Mouse (Mus musculus) neural tube, embryonic 11.5 days (tissue): Measurements from ENCODE around the gene Picalm. TPM values are rescaled to one million over a fixed set of nuclear protein-coding genes. Genes with fewer than 3 reads are reported as not detected.

Source experiments
- ATAC-seq: fragments of 200-750 bp; cut with Nextera tagmentation; 2 replicates; pipeline ENCODE4 v1.8.0; 2017; ENCODE audit warnings: moderate number of reproducible peaks, mild to moderate bottlenecking, moderate TSS enrichment, moderate library complexity; ENCODE audit not compliant: insufficient read depth, low FRiP score, low TSS enrichment
- DNase-seq: peaks from one replicate; pipeline ENCODE4 v3.0.0-alpha.2; 2015; ENCODE audit warnings: low spot score
- H3K27ac ChIP-seq: fragments of 300-500 bp; sonication (generic); 2 replicates; pipeline ENCODE4 v1.5.1; 2014; ENCODE audit warnings: low read depth, mild to moderate bottlenecking, low read length
- H3K27me3 ChIP-seq: fragments of 300-500 bp; sonication (generic); 2 replicates; pipeline ENCODE4 v1.6.1; 2014; ENCODE audit warnings: mild to moderate bottlenecking, low read length, mixed read lengths; ENCODE audit not compliant: control insufficient read depth, insufficient read depth
- H3K36me3 ChIP-seq: fragments of 300-500 bp; sonication (generic); 2 replicates; pipeline ENCODE4 v1.6.1; 2014; ENCODE audit warnings: mild to moderate bottlenecking, low read length, moderate library complexity, mixed read lengths; ENCODE audit not compliant: control insufficient read depth, insufficient read depth
- H3K4me1 ChIP-seq: fragments of 300-500 bp; sonication (generic); 2 replicates; pipeline ENCODE4 v1.6.1; 2014; ENCODE audit warnings: low read length, mixed read lengths; ENCODE audit not compliant: control insufficient read depth, insufficient read depth
- H3K4me2 ChIP-seq: fragments of 300-500 bp; sonication (generic); 2 replicates; pipeline ENCODE4 v1.6.1; 2014; ENCODE audit warnings: low read depth, mild to moderate bottlenecking, moderate library complexity
- H3K4me3 ChIP-seq: fragments of 300-500 bp; sonication (generic); 2 replicates; pipeline ENCODE4 v1.5.1; 2014; ENCODE audit warnings: low read depth, low read length
- H3K9ac ChIP-seq: fragments of 300-500 bp; sonication (generic); 2 replicates; pipeline ENCODE4 v1.6.1; 2014; ENCODE audit warnings: mild to moderate bottlenecking, low read length
- H3K9me3 ChIP-seq: fragments of 300-500 bp; sonication (generic); 2 replicates; pipeline ENCODE4 v1.6.1; 2016; ENCODE audit warnings: low read length; ENCODE audit not compliant: control insufficient read depth
- WGBS: fragments of 180-500 bp; shearing (Covaris S2); extraction: QIAGEN DNeasy Blood & Tissue Kit; methylation state at CpG from one replicate; pipeline ENCODE4 v1.1.7; 2014; 5-methylcytosine and 5-hydroxymethylcytosine counted together
- polyA plus RNA-seq: library from polyadenylated mRNA; unstranded; fragments of >200 nt; fragmentation: Nextera tagmentation; extraction: Ambion mirVana; gene quantifications from 2 replicates; pipeline ENCODE4 v1.2.1, GENCODE M21; 2014

Gene Picalm
- polyA plus RNA-seq, 1 experiment from 2014 or later, result 37.5 TPM

DNA sequence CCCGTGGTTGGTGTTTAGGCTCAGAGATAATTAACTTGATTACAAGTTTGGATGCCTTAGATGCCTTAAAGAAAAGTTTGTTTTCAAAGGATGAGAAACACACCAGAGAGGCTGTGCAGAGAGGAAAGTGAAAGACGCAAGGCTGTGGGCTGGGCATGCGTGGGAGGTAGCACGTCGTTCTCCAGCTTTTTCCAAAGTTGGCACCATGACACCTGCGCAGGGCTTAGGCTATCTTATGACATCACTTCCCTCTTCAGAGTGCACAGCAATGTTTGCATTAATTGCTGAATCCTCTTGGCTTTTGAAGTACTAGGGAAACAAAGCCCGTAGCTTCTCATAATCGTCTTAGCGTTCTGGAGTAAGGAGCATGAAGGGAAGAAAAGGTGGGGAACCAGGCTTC lies 101.4 kb downstream of the Picalm start:
- Histone ChIP-seq H3K27ac (no peak overlapping the region), H3K36me3 (no peaks in the 10 kb centered on the region), H3K27me3 (no peaks in the 10 kb centered on the region), H3K9me3 (no peaks in the 10 kb centered on the region), H3K4me2 (no peak overlapping the region), H3K9ac (no peak overlapping the region), H3K4me3 (no peak overlapping the region), H3K4me1 (no peaks in the 10 kb centered on the region)
- 87% methylated on average over 9 of the region's 9 CpGs for WGBS
- DNase-seq (no peak), ATAC-seq (no peak)

DNA sequence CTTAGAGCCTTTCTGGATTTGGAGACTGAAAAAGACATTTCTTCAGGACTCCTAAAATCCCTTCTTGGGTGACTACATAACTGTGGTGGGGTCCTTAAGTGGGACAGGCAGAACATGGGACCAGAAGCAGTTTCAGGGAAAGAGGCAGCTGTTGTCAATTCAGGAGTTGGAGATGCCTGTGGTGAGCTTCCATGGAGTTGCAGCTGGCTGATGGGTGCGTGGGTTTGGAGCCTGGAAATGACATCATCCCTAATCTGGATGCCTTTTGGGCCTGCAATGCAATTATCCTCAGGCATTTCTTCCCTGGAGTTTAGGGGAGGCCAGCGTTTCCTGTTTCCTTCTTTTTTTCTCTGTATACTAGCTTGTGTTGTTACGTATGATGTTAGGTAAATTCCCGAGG lies 103.9 kb downstream of the Picalm start:
- no peak overlapping the region for H3K4me3 ChIP-seq
- DNase-seq (no peak), ATAC-seq (no peak)
- WGBS, result 73% methylated on average over 4 of the region's 4 CpGs
- no peaks in the 10 kb centered on the region for H3K27me3 ChIP-seq
- no peak overlapping the region for H3K27ac ChIP-seq
- no peak overlapping the region for H3K4me2 ChIP-seq
- H3K9me3 ChIP-seq, result no peaks in the 10 kb centered on the region
- no peaks in the 10 kb centered on the region for H3K4me1 ChIP-seq
- H3K36me3 ChIP-seq, result no peaks in the 10 kb centered on the region
- no peak overlapping the region for H3K9ac ChIP-seq

- WGBS, result 56% methylated on average over 4 of the region's 4 CpGs
- DNase-seq (no peak), ATAC-seq (no peak)
- Histone ChIP-seq H3K9me3 (no peaks in the 10 kb centered on the region), H3K9ac (no peak overlapping the region), H3K4me3 (no peak overlapping the region), H3K4me2 (no peak overlapping the region), H3K4me1 (no peaks in the 10 kb centered on the region), H3K27me3 (no peaks in the 10 kb centered on the region), H3K27ac (no peak overlapping the region), H3K36me3 (no peaks in the 10 kb centered on the region)
Observed at GRCm38 (mm10) chr7:90236289-90236905, 106.4 kb downstream of the Picalm start.

DNA sequence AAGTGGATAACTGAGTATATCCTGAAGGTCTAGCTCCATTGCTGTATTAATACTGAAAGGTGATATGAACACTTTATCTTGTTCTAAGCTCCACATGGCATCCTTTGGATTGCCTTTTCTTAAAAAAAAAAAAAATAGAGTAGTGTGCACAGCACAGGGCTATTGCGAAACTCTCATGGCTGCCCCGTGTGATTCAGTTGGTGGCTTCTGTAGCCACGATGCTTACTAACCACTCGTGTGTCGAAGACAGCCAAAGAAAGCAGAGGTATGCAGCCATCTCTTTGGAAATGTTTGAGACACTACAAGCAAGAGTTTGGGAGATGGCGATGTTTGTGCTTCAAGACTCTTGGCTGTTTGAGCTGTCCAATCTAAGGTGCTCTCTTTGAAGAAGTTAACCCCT lies 113.1 kb downstream of the Picalm start:
- H3K9ac ChIP-seq, result no peak overlapping the region
- DNase-seq, result no peak
- 93% methylated on average over 6 of the region's 6 CpGs for WGBS
- no peak overlapping the region for H3K27ac ChIP-seq
- H3K36me3 ChIP-seq, result no peaks in the 10 kb centered on the region
- no peak overlapping the region for H3K4me2 ChIP-seq
- no peaks in the 10 kb centered on the region for H3K9me3 ChIP-seq
- no peak overlapping the region for H3K4me3 ChIP-seq
- H3K27me3 ChIP-seq, result no peaks in the 10 kb centered on the region
- ATAC-seq, result no peak
- H3K4me1 ChIP-seq, result no peaks in the 10 kb centered on the region

DNA sequence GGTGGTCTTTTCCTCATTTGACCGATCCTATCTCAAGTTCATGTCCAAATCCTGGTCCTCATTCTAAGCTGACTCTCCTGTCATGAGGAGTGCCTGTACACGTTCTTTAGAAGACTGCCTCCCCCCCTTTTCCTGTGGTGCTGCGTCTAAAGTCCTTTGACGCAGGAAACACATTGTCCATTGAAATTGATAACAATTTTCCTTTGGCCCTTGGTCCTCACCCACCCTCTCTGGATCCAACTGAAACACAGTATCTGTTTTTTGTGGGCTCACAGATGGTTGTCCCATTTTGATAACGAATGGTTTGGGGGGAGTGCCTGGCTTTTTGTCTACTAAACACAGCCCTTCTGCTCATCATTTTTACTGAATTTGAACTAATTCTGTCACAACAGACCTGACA lies 113.6 kb downstream of the Picalm start:
- Histone ChIP-seq H3K36me3 (no peaks in the 10 kb centered on the region), H3K27me3 (no peaks in the 10 kb centered on the region), H3K4me1 (no peaks in the 10 kb centered on the region), H3K27ac (no peak overlapping the region), H3K4me2 (no peak overlapping the region), H3K4me3 (no peak overlapping the region), H3K9ac (no peak overlapping the region), H3K9me3 (no peaks in the 10 kb centered on the region)
- WGBS, result 79% methylated on average over 5 of the region's 5 CpGs
- DNase-seq, result no peak
- no peak for ATAC-seq

DNA sequence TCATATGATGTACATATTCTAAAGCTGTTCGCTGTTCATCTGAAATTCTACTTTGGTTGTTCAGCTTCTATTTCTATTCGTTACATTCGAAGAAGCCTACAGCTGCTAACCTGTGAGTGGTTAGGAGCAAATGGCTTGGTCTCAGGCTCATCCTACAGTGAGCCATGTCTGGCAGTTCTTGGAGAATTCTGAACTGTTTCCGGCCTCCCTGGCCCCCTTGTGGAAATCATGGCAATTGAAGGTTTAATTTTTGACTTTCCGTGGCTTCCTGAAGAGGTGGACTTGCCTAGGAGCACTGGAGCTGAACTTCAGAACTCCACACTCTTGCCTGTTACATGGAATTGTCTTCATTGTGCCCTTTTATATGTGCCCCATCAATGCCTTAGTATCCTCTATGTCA lies 122.9 kb downstream of the Picalm start:
- H3K9ac ChIP-seq, result no peak overlapping the region
- ATAC-seq (no peak), DNase-seq (no peak)
- H3K4me3 ChIP-seq, result no peak overlapping the region
- no peaks in the 10 kb centered on the region for H3K27me3 ChIP-seq
- H3K4me2 ChIP-seq, result no peak overlapping the region
- H3K36me3 ChIP-seq, result no peaks in the 10 kb centered on the region
- no peaks in the 10 kb centered on the region for H3K4me1 ChIP-seq
- WGBS, result 75% methylated on average over 5 of the region's 5 CpGs
- no peak overlapping the region for H3K27ac ChIP-seq
- no peaks in the 10 kb centered on the region for H3K9me3 ChIP-seq

GRCm38 (mm10) chr7:90258701-90259100 lies 128.7 kb downstream of the Picalm start:
- Histone ChIP-seq H3K36me3 (no peaks in the 10 kb centered on the region), H3K4me2 (no peak overlapping the region), H3K27me3 (no peaks in the 10 kb centered on the region), H3K27ac (no peak overlapping the region), H3K4me3 (no peak overlapping the region), H3K9ac (no peak overlapping the region), H3K4me1 (no peaks in the 10 kb centered on the region), H3K9me3 (no peaks in the 10 kb centered on the region)
- 89% methylated on average over 2 of the region's 2 CpGs for WGBS
- DNase-seq (no peak), ATAC-seq (no peak)

DNA sequence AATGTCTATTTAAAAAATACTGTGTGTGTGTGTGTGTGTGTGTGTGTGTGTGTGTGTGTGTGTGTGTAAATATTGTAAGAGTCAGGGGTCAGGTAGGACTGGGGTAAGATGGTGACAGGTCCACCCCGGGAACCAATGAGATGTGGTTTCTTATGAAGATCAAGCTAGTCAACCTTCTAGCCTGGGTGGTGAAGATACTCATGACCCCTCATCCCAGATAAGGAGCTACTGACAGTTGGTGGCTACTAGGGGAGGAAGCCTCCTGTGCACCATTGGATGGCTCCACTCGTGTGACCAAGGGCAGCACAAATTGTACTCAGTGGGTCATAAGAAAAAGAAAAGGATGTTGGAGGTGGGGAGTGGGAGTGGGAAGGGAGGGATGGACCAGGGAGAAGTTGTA lies 129.9 kb downstream of the Picalm start:
- H3K27me3 ChIP-seq, result no peaks in the 10 kb centered on the region
- no peak overlapping the region for H3K9ac ChIP-seq
- WGBS, result 93% methylated on average over 2 of the region's 2 CpGs
- no peak for ATAC-seq
- no peak overlapping the region for H3K4me2 ChIP-seq
- no peaks in the 10 kb centered on the region for H3K4me1 ChIP-seq
- no peak overlapping the region for H3K27ac ChIP-seq
- no peaks in the 10 kb centered on the region for H3K9me3 ChIP-seq
- no peaks in the 10 kb centered on the region for H3K36me3 ChIP-seq
- no peak overlapping the region for H3K4me3 ChIP-seq
- DNase-seq, result no peak

GRCm38 (mm10) chr7:90261902-90262599 lies 132.0 kb downstream of the Picalm start:
- WGBS, result 27% methylated on average over 7 of the region's 7 CpGs
- H3K9ac ChIP-seq, result no peak overlapping the region
- peaks cover 4% of the 10 kb centered on the region; the same call in 1 of the 2 replicates for H3K4me1 ChIP-seq
- no peaks in the 10 kb centered on the region for H3K9me3 ChIP-seq
- ATAC-seq, result peak; percentile 58; the same call in 1 of the 2 replicates
- DNase-seq, result no peak
- H3K4me3 ChIP-seq, result no peak overlapping the region
- H3K4me2 ChIP-seq, result peak overlapping the region; percentile 12; the same call in 1 of the 2 replicates
- H3K36me3 ChIP-seq, result no peaks in the 10 kb centered on the region
- no peaks in the 10 kb centered on the region for H3K27me3 ChIP-seq
- H3K27ac ChIP-seq, result no peak overlapping the region
